Mouse (Mus musculus) T-helper 1 cell (primary cell): ENCODE measurements around the gene Akap7.

ENCODE experiments used
- in situ Hi-C: fragments of 300-600 bp; cut with MboI, MseI; formaldehyde crosslinking; loops from one replicate; pipeline ENCODE4 v1.15.1; 2025; ENCODE audit warnings: high pct_unique_total_duplicates

Akap7 gene

GRCm38 (mm10) chr10:25140155-25140755 lies 167.4 kb downstream of the Akap7 start:
- in situ Hi-C loops = no loop called here

GRCm38 (mm10) chr10:25133581-25133980 lies 174.1 kb downstream of the Akap7 start:
- in situ Hi-C loops = no loop called here

- in situ Hi-C loops = no loop called here
These were observed 179.2 kb downstream of the Akap7 start for GRCm38 (mm10) chr10:25128455-25128863.

- in situ Hi-C loops = no loop called here
These were observed 181.6 kb downstream of the Akap7 start for GRCm38 (mm10) chr10:25126035-25126434.

GRCm38 (mm10) chr10:25120871-25121554 lies 186.7 kb downstream of the Akap7 start:
- in situ Hi-C loops = no loop called here
